Mouse (Mus musculus): ENCODE data around the gene Plch2.

DNA sequence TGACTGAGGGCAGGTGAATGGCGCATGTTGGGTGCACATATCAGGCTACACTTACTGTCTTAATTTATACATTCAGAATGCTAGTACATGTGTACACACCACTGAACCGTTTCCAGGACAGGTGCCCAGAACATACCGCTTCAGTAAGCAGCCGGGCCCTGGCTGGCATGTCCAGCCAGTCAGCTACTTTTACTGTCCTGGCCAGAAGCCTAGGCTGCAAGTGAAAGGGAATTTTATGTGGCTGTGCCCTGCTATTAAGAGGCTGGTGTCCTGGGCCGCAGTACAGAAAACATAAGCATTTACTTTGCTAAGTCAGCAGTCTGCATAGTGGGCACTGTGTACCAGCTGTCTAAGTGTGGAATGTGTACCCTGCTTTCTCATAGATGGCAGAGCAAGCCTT lies 14.3 kb upstream of the Plch2 start:
- TF ChIP-seq CTCF (IDR thresholded peaks at IDR 0.05 in 2 of 3, conservative IDR thresholded peaks at IDR 0.05 in 1 of 3; ENCODE audit: control insufficient read depth in 1 of 3, insufficient read depth in 1 of 3, low read depth in 2 of 3, low read length in 3 of 3, poor library complexity in 1 of 3, severe bottlenecking in 1 of 3) (no peak), MAFK (IDR thresholded peaks at IDR 0.05; ENCODE audit: borderline replicate concordance, low read depth, low read length) (no peak), TAL1 (IDR thresholded peaks at IDR 0.05; ENCODE audit: low read length) (no peak), POLR2A (IDR thresholded peaks at IDR 0.05; ENCODE audit: control insufficient read depth in 1 of 2, insufficient read depth in 1 of 2, low read depth in 1 of 2, low read length in 2 of 2, poor library complexity in 1 of 2) (no peak; a peak in 1 of 4 replicates), CHD2 (IDR thresholded peaks at IDR 0.05; ENCODE audit: low read length) (no peak)
